Mouse (Mus musculus) megakaryocyte, embryonic 14.5 days (primary cell): ENCODE data around the gene Sectm1b. TPM values are rescaled to one million over a fixed set of nuclear protein-coding genes. Genes with fewer than 3 reads are reported as not detected.

Experiments
- H3K27me3 ChIP-seq: replicated peaks from 2 replicates; pipeline ENCODE3; 2012; ENCODE audit warnings: inconsistent platforms
- H3K36me3 ChIP-seq: replicated peaks from 2 replicates; pipeline ENCODE3; 2012; ENCODE audit warnings: low read length, inconsistent platforms, mixed read lengths
- H3K4me1 ChIP-seq: 2 replicates; pipeline ENCODE4 v1.6.1; 2012; ENCODE audit warnings: inconsistent platforms
- H3K4me3 ChIP-seq: replicated peaks from 2 replicates; pipeline ENCODE3; 2012; ENCODE audit warnings: moderate library complexity, mild to moderate bottlenecking, inconsistent platforms
- H3K9me3 ChIP-seq: 2 replicates; pipeline ENCODE4 v1.6.1; 2012; ENCODE audit warnings: inconsistent platforms
- FLI1 ChIP-seq: IDR thresholded peaks from 2 replicates; pipeline ENCODE4 v1.6.1; 2012; ENCODE audit warnings: low read length, inconsistent platforms, mixed read lengths
- GATA1 ChIP-seq: IDR thresholded peaks from 3 replicates; pipeline ENCODE4 v1.6.1; 2012; ENCODE audit warnings: mixed read lengths, low read length, inconsistent platforms, borderline replicate concordance
- polyA plus RNA-seq: library from polyadenylated mRNA; stranded (reverse); fragments of >175 nt; gene quantifications from 2 replicates; pipeline ENCODE4 v1.2.3, GENCODE M21; 2012; ENCODE audit warnings: low replicate concordance; ENCODE audit not compliant: insufficient read depth

The Sectm1b gene
- polyA plus RNA-seq, 1 experiment = not detected

DNA sequence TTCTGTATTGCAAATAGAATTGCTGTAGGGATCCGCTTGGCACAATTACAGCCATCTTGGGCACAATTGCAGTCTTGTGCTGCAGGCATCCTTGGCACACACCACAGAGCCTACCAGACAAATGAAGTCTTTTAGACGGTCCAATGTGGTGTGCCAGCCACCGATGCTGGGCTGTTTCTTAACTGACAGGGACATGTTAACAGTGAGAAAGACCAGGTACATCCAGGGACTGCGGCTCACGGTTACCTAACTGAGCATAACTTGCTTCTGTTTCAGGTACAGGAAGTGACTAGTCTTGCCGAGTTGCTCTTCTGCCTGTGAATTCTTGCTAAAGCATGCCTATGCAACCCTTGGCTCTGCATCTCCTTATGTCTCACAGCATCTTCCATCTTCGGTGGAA is 49.7 kb downstream of the Sectm1b start:
- peaks cover 57% of the 10 kb centered on the region for H3K27me3 ChIP-seq
- H3K9me3 ChIP-seq = no peaks in the 10 kb centered on the region
- no peaks in the 10 kb centered on the region for H3K36me3 ChIP-seq
- H3K4me1 ChIP-seq = peaks cover 41% of the 10 kb centered on the region
- no peak for TF ChIP-seq FLI1
- H3K4me3 ChIP-seq = no peak overlapping the region

DNA sequence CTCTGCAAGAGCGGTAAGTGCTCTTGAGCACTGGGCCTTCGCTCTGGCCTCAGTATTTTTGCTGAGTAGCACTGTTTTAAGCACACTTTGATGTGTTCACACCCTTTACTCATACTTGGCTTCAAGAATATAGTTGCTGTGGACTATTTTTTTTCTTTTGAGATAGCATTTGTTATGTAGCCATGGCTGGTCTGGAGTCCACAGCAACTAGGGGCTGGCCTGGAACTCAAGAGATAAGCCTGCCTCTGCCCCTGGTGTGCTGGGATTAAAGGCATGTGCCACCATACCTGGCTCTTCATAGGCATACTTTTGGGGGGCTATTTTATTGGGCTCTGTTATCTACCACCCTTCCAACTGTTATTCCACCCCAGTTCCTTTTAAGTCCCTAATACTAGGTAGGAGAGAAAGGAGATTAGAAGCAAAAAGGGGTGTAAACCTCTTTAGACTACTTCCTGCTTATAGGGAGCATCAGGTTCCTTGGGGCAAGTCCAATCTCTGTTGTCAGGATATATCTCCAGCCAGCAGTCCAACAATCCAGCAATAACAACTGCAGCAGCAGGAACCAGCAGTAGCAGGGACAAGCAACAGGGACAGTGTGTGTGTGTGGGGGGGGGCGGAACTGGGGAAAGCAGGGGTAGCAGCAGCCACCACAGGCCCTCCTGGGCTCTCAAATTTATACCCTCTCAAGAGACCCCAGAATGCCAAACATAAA is 53.2 kb downstream of the Sectm1b start:
- Histone ChIP-seq H3K9me3 (no peaks in the 10 kb centered on the region), H3K4me3 (no peak overlapping the region), H3K4me1 (peaks cover 28% of the 10 kb centered on the region), H3K27me3 (peaks cover 50% of the 10 kb centered on the region), H3K36me3 (no peaks in the 10 kb centered on the region)
- TF ChIP-seq FLI1 = no peak
- TF ChIP-seq GATA1 = no peak

DNA sequence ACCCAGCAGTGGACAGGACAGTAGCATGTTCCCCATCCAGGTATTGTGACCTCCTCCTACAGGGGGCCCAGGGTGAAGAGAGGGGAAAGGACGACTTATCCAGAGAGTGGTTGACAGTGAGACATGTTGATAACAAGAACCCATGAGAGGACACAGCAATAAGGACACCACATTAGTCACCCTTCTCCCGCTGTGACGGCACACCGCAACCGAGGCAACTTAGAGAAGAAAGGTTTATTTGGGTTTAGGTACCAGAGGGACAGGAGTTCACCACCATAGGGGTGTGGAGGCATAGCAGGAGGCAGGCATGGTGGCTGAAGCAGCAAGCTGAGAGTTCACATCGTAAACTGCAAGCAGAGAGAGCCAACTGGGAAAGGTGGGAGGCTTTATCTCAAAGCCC is 57.2 kb downstream of the Sectm1b start:
- peaks cover 4% of the 10 kb centered on the region for H3K9me3 ChIP-seq
- H3K4me3 ChIP-seq = no peak overlapping the region
- H3K27me3 ChIP-seq = peaks cover 19% of the 10 kb centered on the region
- H3K4me1 ChIP-seq = peaks cover 40% of the 10 kb centered on the region
- peaks cover 4% of the 10 kb centered on the region for H3K36me3 ChIP-seq
- TF ChIP-seq GATA1 (no peak), FLI1 (no peak)

- Histone ChIP-seq H3K4me3 (no peak overlapping the region), H3K27me3 (peaks cover 16% of the 10 kb centered on the region), H3K4me1 (peaks cover 37% of the 10 kb centered on the region), H3K36me3 (peaks cover 7% of the 10 kb centered on the region), H3K9me3 (peaks cover 8% of the 10 kb centered on the region)
- no peak for TF ChIP-seq FLI1
- TF ChIP-seq GATA1 = no peak
These were observed 59.1 kb downstream of the Sectm1b start for GRCm38 (mm10) chr11:121004281-121004680.

Other genes with a start within 250 kb of the Sectm1b start
- gene Fasn, start 239.0 kb downstream of the Sectm1b start, polyA plus RNA-seq = 328 and 589 TPM in 2 replicates
- 2.0 TPM in 1 of 2 replicates, not detected in the other for gene Ccdc57, start 130.7 kb downstream of the Sectm1b start, polyA plus RNA-seq
- gene Slc16a3, start 115.1 kb downstream of the Sectm1b start, polyA plus RNA-seq = 673 and 816 TPM in 2 replicates
- gene Csnk1d, start 72.2 kb downstream of the Sectm1b start, polyA plus RNA-seq = 152 and 176 TPM in 2 replicates
- 28.5 and 38.2 TPM in 2 replicates for gene Cd7, start 24.2 kb downstream of the Sectm1b start, polyA plus RNA-seq
- not detected in 2 replicates for gene Sectm1a, start 17.7 kb upstream of the Sectm1b start, polyA plus RNA-seq
- 0.08 TPM in 1 of 2 replicates, not detected in the other for gene Tex19.2, start 55.1 kb upstream of the Sectm1b start, polyA plus RNA-seq
- not detected in 2 replicates for gene Tex19.1, start 82.6 kb upstream of the Sectm1b start, polyA plus RNA-seq
- not detected in 2 replicates for gene Uts2r, start 96.7 kb upstream of the Sectm1b start, polyA plus RNA-seq
- 3.7 and 4.2 TPM in 2 replicates for gene Hexdc, start 140.9 kb upstream of the Sectm1b start, polyA plus RNA-seq
- gene Ogfod3, start 141.1 kb upstream of the Sectm1b start, polyA plus RNA-seq = 4.5 and 7.6 TPM in 2 replicates
- gene Cybc1, start 165.8 kb upstream of the Sectm1b start, polyA plus RNA-seq = 1.1 and 9.5 TPM in 2 replicates
- 10.2 and 13.3 TPM in 2 replicates for gene Narf, start 173.7 kb upstream of the Sectm1b start, polyA plus RNA-seq
- 24.9 and 43.6 TPM in 2 replicates for gene Foxk2, start 196.4 kb upstream of the Sectm1b start, polyA plus RNA-seq